Mouse (Mus musculus) lung, embryonic 15.5 days (tissue): ENCODE data around the gene Slc7a1. TPM values are rescaled to one million over a fixed set of nuclear protein-coding genes. Genes with fewer than 3 reads are reported as not detected.
A peak's percentile ranks its signal among the peaks of the same experiment; 100 is the strongest.

ENCODE experiments used
- ATAC-seq: fragments of 200-750 bp; cut with Nextera tagmentation; 2 replicates; pipeline ENCODE4 v1.8.0; 2017; ENCODE audit warnings: moderate number of reproducible peaks, borderline replicate concordance; ENCODE audit not compliant: low FRiP score, low TSS enrichment; ENCODE audit errors: extremely low read depth
- H3K27ac ChIP-seq: fragments of 300-500 bp; sonication (generic); 2 replicates; pipeline ENCODE4 v1.5.1; 2015; ENCODE audit warnings: moderate library complexity, mild to moderate bottlenecking, inconsistent platforms
- H3K27me3 ChIP-seq: fragments of 300-500 bp; sonication (generic); 2 replicates; pipeline ENCODE4 v1.6.1; 2015; ENCODE audit warnings: inconsistent platforms
- H3K36me3 ChIP-seq: fragments of 300-500 bp; sonication (generic); 2 replicates; pipeline ENCODE4 v1.6.1; 2015; ENCODE audit warnings: inconsistent platforms
- H3K4me1 ChIP-seq: fragments of 300-500 bp; sonication (generic); 2 replicates; pipeline ENCODE4 v1.6.1; 2015; ENCODE audit warnings: inconsistent platforms
- H3K4me2 ChIP-seq: fragments of 300-500 bp; sonication (generic); 2 replicates; pipeline ENCODE4 v1.6.1; 2015; ENCODE audit warnings: inconsistent platforms, mild to moderate bottlenecking, moderate library complexity
- H3K4me3 ChIP-seq: fragments of 300-500 bp; sonication (generic); 2 replicates; pipeline ENCODE4 v1.5.1; 2015; ENCODE audit warnings: mild to moderate bottlenecking, inconsistent platforms
- H3K9ac ChIP-seq: fragments of 300-500 bp; sonication (generic); 2 replicates; pipeline ENCODE4 v1.6.1; 2015; ENCODE audit warnings: inconsistent platforms
- H3K9me3 ChIP-seq: fragments of 300-500 bp; sonication (generic); 2 replicates; pipeline ENCODE4 v1.6.1; 2016; ENCODE audit warnings: inconsistent platforms
- WGBS: fragments of 180-500 bp; shearing (Covaris S2); methylation state at CpG from one replicate; pipeline ENCODE4 v1.1.7; 2015; 5-methylcytosine and 5-hydroxymethylcytosine counted together
- polyA plus RNA-seq: library from polyadenylated mRNA; unstranded; fragments of >200 nt; fragmentation: Nextera tagmentation; extraction: Ambion mirVana; gene quantifications from 2 replicates; pipeline ENCODE4 v1.2.1, GENCODE M21; 2015

Gene Slc7a1
- polyA plus RNA-seq, 1 experiment from 2014 or later = 15.5 TPM

GRCm38 (mm10) chr5:148389007-148389970 lies 10.4 kb downstream of the Slc7a1 start:
- Histone ChIP-seq H3K9ac (no peak overlapping the region), H3K9me3 (no peaks in the 10 kb centered on the region), H3K27ac (0 out of 2 replicates have a peak overlapping the region, but pooled peaks have one; percentile 17), H3K36me3 (no peaks in the 10 kb centered on the region), H3K27me3 (no peaks in the 10 kb centered on the region), H3K4me3 (no peak overlapping the region), H3K4me1 (peaks cover 26% of the 10 kb centered on the region), H3K4me2 (no peak overlapping the region)
- no peak for ATAC-seq
- WGBS = 88% methylated on average over 15 of the region's 15 CpGs

GRCm38 (mm10) chr5:148388251-148389006 lies 11.3 kb downstream of the Slc7a1 start:
- Histone ChIP-seq H3K9ac (no peak overlapping the region), H3K9me3 (no peaks in the 10 kb centered on the region), H3K36me3 (no peaks in the 10 kb centered on the region), H3K27me3 (no peaks in the 10 kb centered on the region), H3K4me1 (peaks cover 34% of the 10 kb centered on the region), H3K4me3 (no peak overlapping the region), H3K27ac (peak overlapping the region; percentile 17; the same call in 1 of the 2 replicates), H3K4me2 (no peak overlapping the region)
- WGBS = 56% methylated on average over 18 of the region's 18 CpGs
- 0 out of 2 replicates have a peak, but pooled peaks have one; percentile 6 for ATAC-seq

GRCm38 (mm10) chr5:148387820-148388219 lies 11.9 kb downstream of the Slc7a1 start:
- Histone ChIP-seq H3K27me3 (no peaks in the 10 kb centered on the region), H3K4me2 (no peak overlapping the region), H3K36me3 (no peaks in the 10 kb centered on the region), H3K9me3 (no peaks in the 10 kb centered on the region), H3K4me1 (peaks cover 34% of the 10 kb centered on the region), H3K27ac (no peak overlapping the region), H3K4me3 (no peak overlapping the region), H3K9ac (no peak overlapping the region)
- WGBS = 94% methylated on average over 2 of the region's 2 CpGs
- no peak for ATAC-seq

GRCm38 (mm10) chr5:148386471-148386870 lies 13.2 kb downstream of the Slc7a1 start:
- WGBS = 85% methylated on average over 9 of the region's 9 CpGs
- H3K9me3 ChIP-seq = no peaks in the 10 kb centered on the region
- no peaks in the 10 kb centered on the region for H3K36me3 ChIP-seq
- H3K4me1 ChIP-seq = peaks cover 34% of the 10 kb centered on the region
- H3K27me3 ChIP-seq = no peaks in the 10 kb centered on the region
- H3K4me2 ChIP-seq = no peak overlapping the region
- H3K4me3 ChIP-seq = no peak overlapping the region
- no peak for ATAC-seq
- H3K9ac ChIP-seq = no peak overlapping the region
- no peak overlapping the region for H3K27ac ChIP-seq

GRCm38 (mm10) chr5:148384501-148385055 lies 15.1 kb downstream of the Slc7a1 start:
- H3K4me1 ChIP-seq = peaks cover 37% of the 10 kb centered on the region
- H3K4me3 ChIP-seq = no peak overlapping the region
- no peaks in the 10 kb centered on the region for H3K27me3 ChIP-seq
- 69% methylated on average over 9 of the region's 9 CpGs for WGBS
- no peak overlapping the region for H3K27ac ChIP-seq
- H3K4me2 ChIP-seq = no peak overlapping the region
- H3K9ac ChIP-seq = no peak overlapping the region
- H3K36me3 ChIP-seq = no peaks in the 10 kb centered on the region
- no peak for ATAC-seq
- no peaks in the 10 kb centered on the region for H3K9me3 ChIP-seq

GRCm38 (mm10) chr5:148383841-148384500 lies 15.7 kb downstream of the Slc7a1 start:
- WGBS = 54% methylated on average over 14 of the region's 14 CpGs
- no peak overlapping the region for H3K27ac ChIP-seq
- H3K4me1 ChIP-seq = peaks cover 36% of the 10 kb centered on the region
- no peaks in the 10 kb centered on the region for H3K27me3 ChIP-seq
- no peak overlapping the region for H3K4me2 ChIP-seq
- H3K9me3 ChIP-seq = no peaks in the 10 kb centered on the region
- no peak for ATAC-seq
- H3K9ac ChIP-seq = no peak overlapping the region
- H3K4me3 ChIP-seq = no peak overlapping the region
- H3K36me3 ChIP-seq = no peaks in the 10 kb centered on the region

- Histone ChIP-seq H3K27ac (no peak overlapping the region), H3K9ac (no peak overlapping the region), H3K4me3 (no peak overlapping the region), H3K9me3 (no peaks in the 10 kb centered on the region), H3K27me3 (no peaks in the 10 kb centered on the region), H3K4me1 (peaks cover 29% of the 10 kb centered on the region), H3K4me2 (no peak overlapping the region), H3K36me3 (no peaks in the 10 kb centered on the region)
- ATAC-seq = no peak
- 40% methylated on average over 8 of the region's 8 CpGs for WGBS
Measured at GRCm38 (mm10) chr5:148381083-148381482, 18.6 kb downstream of the Slc7a1 start.

- no peak overlapping the region for H3K4me3 ChIP-seq
- ATAC-seq = no peak
Measured at GRCm38 (mm10) chr5:148380246-148380504, 19.5 kb downstream of the Slc7a1 start.

GRCm38 (mm10) chr5:148379455-148380245 lies 20.1 kb downstream of the Slc7a1 start:
- Histone ChIP-seq H3K9ac (no peak overlapping the region), H3K36me3 (no peaks in the 10 kb centered on the region; the same call in 1 of the 2 replicates), H3K9me3 (no peaks in the 10 kb centered on the region), H3K4me3 (no peak overlapping the region), H3K27me3 (no peaks in the 10 kb centered on the region), H3K27ac (no peak overlapping the region), H3K4me1 (peaks cover 18% of the 10 kb centered on the region), H3K4me2 (no peak overlapping the region)
- no peak for ATAC-seq
- 81% methylated on average over 17 of the region's 17 CpGs for WGBS

More at GRCm38 (mm10) chr5:148380246-148380504, 19.5 kb downstream of the Slc7a1 start:
- Histone ChIP-seq H3K4me2 (no peak overlapping the region), H3K9me3 (no peaks in the 10 kb centered on the region), H3K27ac (no peak overlapping the region), H3K27me3 (no peaks in the 10 kb centered on the region), H3K9ac (no peak overlapping the region), H3K36me3 (no peaks in the 10 kb centered on the region; the same call in 1 of the 2 replicates), H3K4me1 (peaks cover 23% of the 10 kb centered on the region)
- WGBS = 91% methylated on average over 6 of the region's 6 CpGs

GRCm38 (mm10) chr5:148378707-148379106 lies 21.0 kb downstream of the Slc7a1 start:
- no peak for ATAC-seq
- Histone ChIP-seq H3K4me3 (no peak overlapping the region), H3K4me2 (no peak overlapping the region), H3K4me1 (peaks cover 9% of the 10 kb centered on the region; the same call in 1 of the 2 replicates), H3K9ac (no peak overlapping the region), H3K27ac (no peak overlapping the region), H3K9me3 (no peaks in the 10 kb centered on the region), H3K27me3 (no peaks in the 10 kb centered on the region), H3K36me3 (no peaks in the 10 kb centered on the region; the same call in 1 of the 2 replicates)
- WGBS = 73% methylated on average over 3 of the region's 3 CpGs

- H3K4me2 ChIP-seq = no peak overlapping the region
- no peak overlapping the region for H3K27ac ChIP-seq
- peaks cover 12% of the 10 kb centered on the region; the same call in 1 of the 2 replicates for H3K4me1 ChIP-seq
- WGBS = 72% methylated on average over 4 of the region's 4 CpGs
- H3K9ac ChIP-seq = no peak overlapping the region
- no peak overlapping the region for H3K4me3 ChIP-seq
- H3K36me3 ChIP-seq = no peaks in the 10 kb centered on the region; the same call in 1 of the 2 replicates
- no peak for ATAC-seq
- no peaks in the 10 kb centered on the region for H3K27me3 ChIP-seq
- no peaks in the 10 kb centered on the region for H3K9me3 ChIP-seq
Measured at GRCm38 (mm10) chr5:148378232-148378508, 21.5 kb downstream of the Slc7a1 start.
